Mouse (Mus musculus) subcutaneous adipose tissue, adult 2 months (tissue): ENCODE measurements around the gene Spats2l. TPM values are rescaled to one million over a fixed set of nuclear protein-coding genes. Genes with fewer than 3 reads are reported as not detected.

Experiments
- polyA plus RNA-seq: library from polyadenylated mRNA; depleted of rRNA; stranded (reverse); fragments of >200 nt; gene quantifications from 2 replicates; pipeline ENCODE4 v1.2.3, GENCODE M21; 2012; ENCODE audit warnings: low replicate concordance; rRNA removed

Spats2l gene
- polyA plus RNA-seq: 3.1 and 12.9 TPM in 2 replicates

DNA sequence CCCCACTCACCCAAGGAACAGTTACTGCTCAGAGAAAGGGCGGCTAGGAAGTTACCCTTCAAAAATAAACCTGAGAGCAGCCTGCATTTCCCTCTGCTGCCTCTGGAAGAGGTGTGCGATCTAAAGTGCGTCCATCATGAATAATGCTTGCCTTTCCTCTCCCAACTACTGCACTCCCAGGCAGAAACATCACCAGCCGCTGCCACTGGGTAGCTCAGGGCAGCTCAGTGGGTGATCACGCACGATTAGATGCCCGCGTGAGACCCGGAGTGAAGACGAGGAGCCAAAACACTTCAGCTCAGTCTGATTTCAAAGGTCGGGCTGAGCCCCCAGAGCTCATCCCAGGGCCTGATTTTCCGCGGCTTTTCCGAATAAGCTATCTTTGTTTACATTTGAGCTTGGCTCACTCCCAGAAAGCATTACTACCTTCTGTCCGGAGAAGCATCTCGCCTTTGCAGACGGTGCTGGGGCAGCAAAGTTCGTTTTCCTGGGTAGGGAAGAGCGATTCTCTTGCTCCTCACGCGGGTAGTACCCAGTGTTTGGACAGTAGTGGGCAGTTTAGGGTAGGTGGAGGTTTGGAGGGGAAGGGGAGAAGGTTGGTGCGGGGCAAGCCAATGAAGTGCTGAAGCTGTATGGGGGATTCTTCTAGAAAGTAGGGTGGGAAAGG is at the start of gene Spats2l:
Gene Spats2l, plus strand, starts transcription at position 162 of the 667 bp plus-strand sequence.

GRCm38 (mm10) chr1:57995432-57996132 is 221.6 kb downstream of the Spats2l start, which contains the start of gene Sgo2a:
Sgo2a (plus strand) TSS chr1:57995971.

Other genes with a start within 250 kb of the Spats2l start
- gene Sgo2a, start 221.8 kb downstream of the Spats2l start, polyA plus RNA-seq: 0.29 and 1.2 TPM in 2 replicates
- gene Kctd18, start 244.8 kb downstream of the Spats2l start, polyA plus RNA-seq: 9.4 and 11.5 TPM in 2 replicates